In the genomic region with DNA sequence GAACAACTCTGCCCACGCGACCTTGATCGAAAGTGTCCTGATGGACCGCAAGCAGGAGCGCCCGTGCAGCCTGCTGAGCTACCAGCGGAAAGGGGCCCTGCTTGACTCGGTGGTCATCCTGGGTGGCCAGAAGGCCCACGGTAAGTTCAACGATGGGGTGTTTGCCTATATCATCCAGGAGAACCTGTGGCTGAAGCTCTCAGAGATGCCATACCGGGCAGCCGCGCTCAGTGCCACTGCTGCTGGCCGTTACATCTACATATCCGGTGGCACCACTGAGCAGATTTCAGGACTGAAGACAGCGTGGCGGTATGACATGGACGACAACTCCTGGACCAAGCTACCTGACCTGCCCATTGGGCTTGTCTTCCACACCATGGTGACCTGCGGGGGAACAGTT, we compare ENCODE assay signal across 29 mouse cellular contexts. TPM values are rescaled to one million over a fixed set of nuclear protein-coding genes. Genes with fewer than 3 reads are reported as not detected.
DNase-seq lines count a peak whose midpoint lies in the region; ATAC-seq and TF ChIP-seq lines count a peak whose summit lies in the region.
"Had no signal": no experiment of that assay in that cellular context is flagged by ENCODE, and none has a peak within 500 bp of the region (broad histone marks: within the 10 kb centered on the region; RNA-seq: fewer than 3 reads in every experiment).

No protein-coding gene starts in this region.

- H3K27me3 ChIP-seq in forebrain, embryonic 10.5 days (ENCODE audit: poor library complexity, severe bottlenecking), result peaks cover 47% of the 10 kb centered on the region
- H3K27me3 ChIP-seq in forebrain, embryonic 13.5 days, result 0 out of 2 replicates have a peak, but pooled peaks cover 9% of the 10 kb centered on the region
- peaks cover 15% of the 10 kb centered on the region; the same call in 1 of the 2 replicates for H3K27me3 ChIP-seq in heart, embryonic 10.5 days (ENCODE audit: insufficient read depth, poor library complexity, severe bottlenecking)
- H3K27me3 ChIP-seq in heart, embryonic 12.5 days (replicated peaks), result peaks cover 5% of the 10 kb centered on the region; the same call in 1 of the 2 replicates
- H3K27me3 ChIP-seq in testis, adult 2 months (ENCODE audit: control insufficient read depth, insufficient read depth, low read length), result peaks cover 2% of the 10 kb centered on the region; the same call in 1 of the 2 replicates
- H3K27me3 ChIP-seq: CH12.LX; embryonic facial prominence, embryonic 13.5 days; embryonic facial prominence, embryonic 15.5 days had no signal

- peak; percentile 9 for DNase-seq in forebrain, embryonic 10.5 days (ENCODE audit: extremely low spot score, low spot score)
- peak; percentile 70 for DNase-seq in heart, embryonic 10.5 days (ENCODE audit: low spot score)
- no peak for DNase-seq in testis, postnatal 10 days (ENCODE audit: low spot score)
- no peak for DNase-seq in layer of hippocampus, postnatal 10 days (ENCODE audit: low spot score in 2 of 2)
- DNase-seq: adrenal gland, adult 2 months; adrenal gland, postnatal 10 days; adrenal gland, postnatal 25 days; B cell, adult 2 months; cerebellum, adult 11 months; cerebellum, adult 18-20 months; cerebellum, adult 8-10 months; cerebellum, adult 9-11 months; cerebellum, postnatal 14 days; cerebellum, postnatal 36 days; embryo, embryonic 11 days had no signal

- no peak; the same call in 1 of the 2 replicates for TF ChIP-seq POLR2A in testis, adult 2 months (IDR thresholded peaks at IDR 0.05; ENCODE audit: control insufficient read depth, low read depth, low read length)

- H3K9me3 ChIP-seq in forebrain, embryonic 10.5 days, result no peaks in the 10 kb centered on the region
- H3K9me3 ChIP-seq in forebrain, embryonic 13.5 days (replicated peaks), result no peaks in the 10 kb centered on the region
- H3K9me3 ChIP-seq in heart, embryonic 10.5 days, result no peaks in the 10 kb centered on the region
- no peaks in the 10 kb centered on the region for H3K9me3 ChIP-seq in heart, embryonic 12.5 days (replicated peaks)
- H3K9me3 ChIP-seq: embryonic facial prominence, embryonic 13.5 days; embryonic facial prominence, embryonic 15.5 days had no signal

- H3K36me3 ChIP-seq in forebrain, embryonic 10.5 days (replicated peaks), result no peaks in the 10 kb centered on the region
- no peaks in the 10 kb centered on the region for H3K36me3 ChIP-seq in forebrain, embryonic 13.5 days (ENCODE audit: poor library complexity, severe bottlenecking)
- H3K36me3 ChIP-seq in heart, embryonic 10.5 days, result no peaks in the 10 kb centered on the region
- H3K36me3 ChIP-seq in heart, embryonic 12.5 days, result peaks cover 3% of the 10 kb centered on the region; the same call in 1 of the 2 replicates
- no peaks in the 10 kb centered on the region for H3K36me3 ChIP-seq in testis, adult 2 months (ENCODE audit: control insufficient read depth, insufficient read depth, low read length)
- H3K36me3 ChIP-seq: embryonic facial prominence, embryonic 13.5 days; embryonic facial prominence, embryonic 15.5 days had no signal

- 94% methylated on average over 19 of the region's 19 CpGs for WGBS in forebrain, embryonic 10.5 days
- WGBS in forebrain, embryonic 13.5 days, result 94% methylated on average over 19 of the region's 19 CpGs
- 87% methylated on average over 19 of the region's 19 CpGs for WGBS in heart, embryonic 10.5 days
- 83% methylated on average over 19 of the region's 19 CpGs for WGBS in heart, embryonic 12.5 days

- H3K4me3 ChIP-seq in forebrain, embryonic 10.5 days, result no peak overlapping the region
- H3K4me3 ChIP-seq in forebrain, embryonic 13.5 days, result no peak overlapping the region
- H3K4me3 ChIP-seq in heart, embryonic 10.5 days, result no peak overlapping the region
- no peak overlapping the region for H3K4me3 ChIP-seq in heart, embryonic 12.5 days
- H3K4me3 ChIP-seq in testis, adult 2 months (ENCODE audit: control insufficient read depth, low read depth, low read length), result peak overlapping the region; percentile 87
- H3K4me3 ChIP-seq: embryonic facial prominence, embryonic 13.5 days; embryonic facial prominence, embryonic 15.5 days; erythroblast, embryonic 14.5 days had no signal

- peaks cover 17% of the 10 kb centered on the region for H3K4me1 ChIP-seq in forebrain, embryonic 10.5 days
- peaks cover 14% of the 10 kb centered on the region for H3K4me1 ChIP-seq in forebrain, embryonic 13.5 days
- 0 out of 2 replicates have a peak, but pooled peaks cover 11% of the 10 kb centered on the region for H3K4me1 ChIP-seq in heart, embryonic 10.5 days
- H3K4me1 ChIP-seq in heart, embryonic 12.5 days (replicated peaks), result peaks cover 3% of the 10 kb centered on the region; the same call in 1 of the 2 replicates
- peaks cover 12% of the 10 kb centered on the region for H3K4me1 ChIP-seq in testis, adult 2 months (ENCODE audit: control insufficient read depth, insufficient read depth, low read length)

- H3K9ac ChIP-seq in forebrain, embryonic 13.5 days, result no peak overlapping the region
- H3K9ac ChIP-seq in heart, embryonic 12.5 days, result no peak overlapping the region
- H3K9ac ChIP-seq: embryonic facial prominence, embryonic 13.5 days; embryonic facial prominence, embryonic 15.5 days had no signal

- H3K27ac ChIP-seq in forebrain, embryonic 10.5 days, result no peak overlapping the region
- H3K27ac ChIP-seq in forebrain, embryonic 13.5 days, result no peak overlapping the region
- H3K27ac ChIP-seq in heart, embryonic 10.5 days, result no peak overlapping the region
- no peak overlapping the region for H3K27ac ChIP-seq in heart, embryonic 12.5 days (ENCODE audit: poor library complexity, severe bottlenecking)
- no peak overlapping the region for H3K27ac ChIP-seq in testis, adult 2 months (ENCODE audit: control insufficient read depth, insufficient read depth, low read depth, low read length)
- H3K27ac ChIP-seq: embryonic facial prominence, embryonic 13.5 days; embryonic facial prominence, embryonic 15.5 days had no signal

- TF ChIP-seq CTCF in testis, adult 2 months (IDR thresholded peaks at IDR 0.05; ENCODE audit: control insufficient read depth, insufficient read depth, insufficient replicate concordance, low read depth, low read length), result no peak

- no peak overlapping the region for H3K4me2 ChIP-seq in forebrain, embryonic 13.5 days
- H3K4me2 ChIP-seq in heart, embryonic 12.5 days, result no peak overlapping the region
- H3K4me2 ChIP-seq: embryonic facial prominence, embryonic 13.5 days; embryonic facial prominence, embryonic 15.5 days had no signal

- no peak for ATAC-seq in forebrain, embryonic 13.5 days
- no peak for ATAC-seq in heart, embryonic 12.5 days (ENCODE audit: insufficient number of reproducible peaks, low FRiP score)
- ATAC-seq: CD4-positive, CD25-positive, alpha-beta regulatory T cell, adult 4 months; forebrain, embryonic 14.5 days; forebrain, embryonic 16.5 days had no signal

RNA-seq across cellular contexts. Expression of gene Ccin, which starts 1.0 kb away (rescaled TPM):
- not detected in 2 replicates for polyA plus RNA-seq in forebrain, embryonic 10.5 days (2016; fragmentation: Nextera tagmentation; extraction: Ambion mirVana)
- polyA plus RNA-seq in forebrain, embryonic 13.5 days (2015; fragmentation: Nextera tagmentation; extraction: Ambion mirVana), result not detected in 2 replicates
- polyA plus RNA-seq in heart, embryonic 10.5 days (2016; fragmentation: Nextera tagmentation; extraction: Ambion mirVana), result not detected in 2 replicates
- polyA plus RNA-seq in heart, embryonic 12.5 days (2016; fragmentation: Nextera tagmentation; extraction: Ambion mirVana), result 0.09 TPM in 1 of 2 replicates, not detected in the other
- polyA plus RNA-seq in testis, adult 2 months (2012; rRNA removed), result 323 and 342 TPM in 2 replicates
- not detected for total RNA-seq in layer of hippocampus, postnatal 10 days (2021)
- total RNA-seq: adrenal gland, adult 2 months; adrenal gland, postnatal 10 days; adrenal gland, postnatal 25 days; CH12.LX; common myeloid progenitor, adult 5-6 weeks; MEL had no signal
- polyA plus RNA-seq: adrenal gland, adult 2 months; CD4-positive, CD25-positive, alpha-beta regulatory T cell, adult 4 months; embryonic facial prominence, embryonic 11.5 days; embryonic facial prominence, embryonic 13.5 days; embryonic facial prominence, embryonic 15.5 days; erythroblast, embryonic 14.5 days; forebrain, embryonic 11.5 days; forebrain, embryonic 14.5 days; forebrain, embryonic 16.5 days had no signal

RNA-seq across cellular contexts. Expression of gene Clta, which starts 19.9 kb away (rescaled TPM):
- polyA plus RNA-seq in forebrain, embryonic 10.5 days (2016; fragmentation: Nextera tagmentation; extraction: Ambion mirVana), result 176 and 179 TPM in 2 replicates
- polyA plus RNA-seq in forebrain, embryonic 13.5 days (2015; fragmentation: Nextera tagmentation; extraction: Ambion mirVana), result 249 and 262 TPM in 2 replicates
- 156 and 170 TPM in 2 replicates for polyA plus RNA-seq in heart, embryonic 10.5 days (2016; fragmentation: Nextera tagmentation; extraction: Ambion mirVana)
- polyA plus RNA-seq in heart, embryonic 12.5 days (2016; fragmentation: Nextera tagmentation; extraction: Ambion mirVana), result 153 and 163 TPM in 2 replicates
- 23.1 and 29.0 TPM in 2 replicates for polyA plus RNA-seq in testis, adult 2 months (2012; rRNA removed)
- 100 to 1,000 TPM; 325 to 347 TPM for total RNA-seq in layer of hippocampus, postnatal 10 days (2021)

RNA-seq across cellular contexts. Expression of gene Glipr2, which starts 27.1 kb away (rescaled TPM):
- 52.7 and 52.8 TPM in 2 replicates for polyA plus RNA-seq in forebrain, embryonic 10.5 days (2016; fragmentation: Nextera tagmentation; extraction: Ambion mirVana)
- polyA plus RNA-seq in forebrain, embryonic 13.5 days (2015; fragmentation: Nextera tagmentation; extraction: Ambion mirVana), result 37.1 and 38.7 TPM in 2 replicates
- 114 and 119 TPM in 2 replicates for polyA plus RNA-seq in heart, embryonic 10.5 days (2016; fragmentation: Nextera tagmentation; extraction: Ambion mirVana)
- polyA plus RNA-seq in heart, embryonic 12.5 days (2016; fragmentation: Nextera tagmentation; extraction: Ambion mirVana), result 95.7 and 97.5 TPM in 2 replicates
- polyA plus RNA-seq in testis, adult 2 months (2012; rRNA removed), result 1.6 and 1.8 TPM in 2 replicates
- 1 to 10 TPM; 1.9 to 2.4 TPM for total RNA-seq in layer of hippocampus, postnatal 10 days (2021)

Comparison
In these comparisons a context has a peak if more than half of its experiments do, and no peak if none do; other contexts are left out.
1. DNase-seq: peak in forebrain, embryonic 10.5 days (single experiment) and heart, embryonic 10.5 days (single experiment); none in testis, postnatal 10 days (single experiment) and layer of hippocampus, postnatal 10 days (0 of 2).
2. RNA of gene Ccin, which starts 1.0 kb away (polyA plus RNA-seq): 323 to 342 TPM in testis, adult 2 months; 0.09 TPM in heart, embryonic 12.5 days, not detected in forebrain, embryonic 13.5 days, not detected in forebrain, embryonic 10.5 days and not detected in heart, embryonic 10.5 days; every median in the first group is over 100 times any median in the second.
3. RNA of gene Glipr2, which starts 27.1 kb away (polyA plus RNA-seq): 114 to 119 TPM in heart, embryonic 10.5 days, 95.7 to 97.5 TPM in heart, embryonic 12.5 days, 52.7 to 52.8 TPM in forebrain, embryonic 10.5 days and 37.1 to 38.7 TPM in forebrain, embryonic 13.5 days; 1.6 to 1.8 TPM in testis, adult 2 months; every median in the first group is over 10 times any median in the second.